Mouse (Mus musculus): ENCODE data around the gene Olfr787. TPM values are rescaled to one million over a fixed set of nuclear protein-coding genes. Genes with fewer than 3 reads are reported as not detected.

Gene Olfr787
- polyA plus RNA-seq, 1 experiment from 2014 or later = not detected

GRCm38 (mm10) chr10:129498192-129498591 is 36.5 kb downstream of the Olfr787 start, which contains the start of gene Olfr790:
Olfr790 (plus strand) TSS chr10:129498492.
- no peaks in the 10 kb centered on the region for H3K36me3 ChIP-seq (ENCODE audit: control insufficient read depth, insufficient read depth)
- no peak within 1 kb of the TSS for H3K9ac ChIP-seq (ENCODE audit: low read depth, low read length)
- no peaks in the 10 kb centered on the region for H3K9me3 ChIP-seq (ENCODE audit: control insufficient read depth)
- H3K27me3 ChIP-seq (replicated peaks; ENCODE audit: control insufficient read depth, insufficient read depth, low read length) = no peaks in the 10 kb centered on the region
- no peaks in the 10 kb centered on the region for H3K4me1 ChIP-seq (replicated peaks; ENCODE audit: control insufficient read depth, insufficient read depth, low read length)
- no peak for TF ChIP-seq CTCF (IDR thresholded peaks at IDR 0.05; ENCODE audit: low read depth)
- no peak within 1 kb of the TSS for H3K4me2 ChIP-seq (replicated peaks; ENCODE audit: low read depth)
- H3K4me3 ChIP-seq (ENCODE audit: low read depth, low read length) = no peak within 1 kb of the TSS
- H3K27ac ChIP-seq (ENCODE audit: low read depth, low read length) = no peak within 1 kb of the TSS
- ATAC-seq = no peak

Other genes starting within 250 kb of the Olfr787 start
- not detected in 2 replicates for gene Olfr774, start 225.7 kb upstream of the Olfr787 start, polyA plus RNA-seq (2015; fragmentation: Nextera tagmentation; extraction: Ambion mirVana)
- not detected in 2 replicates for gene Olfr775, start 213.4 kb upstream of the Olfr787 start, polyA plus RNA-seq (2015; fragmentation: Nextera tagmentation; extraction: Ambion mirVana)
- not detected in 2 replicates for gene Olfr776, start 202.7 kb upstream of the Olfr787 start, polyA plus RNA-seq (2015; fragmentation: Nextera tagmentation; extraction: Ambion mirVana)
- gene Olfr777, start 190.4 kb upstream of the Olfr787 start, polyA plus RNA-seq (2015; fragmentation: Nextera tagmentation; extraction: Ambion mirVana) = not detected in 2 replicates
- not detected in 2 replicates for gene Olfr780, start 143.7 kb upstream of the Olfr787 start, polyA plus RNA-seq (2015; fragmentation: Nextera tagmentation; extraction: Ambion mirVana)
- gene Olfr781, start 133.0 kb upstream of the Olfr787 start, polyA plus RNA-seq (2015; fragmentation: Nextera tagmentation; extraction: Ambion mirVana) = not detected in 2 replicates
- not detected in 2 replicates for gene Olfr782, start 113.0 kb upstream of the Olfr787 start, polyA plus RNA-seq (2015; fragmentation: Nextera tagmentation; extraction: Ambion mirVana)
- gene Olfr784, start 77.8 kb upstream of the Olfr787 start, polyA plus RNA-seq (2015; fragmentation: Nextera tagmentation; extraction: Ambion mirVana) = 0.04 TPM in 1 of 2 replicates, not detected in the other
- gene Olfr785, start 56.4 kb upstream of the Olfr787 start, polyA plus RNA-seq (2015; fragmentation: Nextera tagmentation; extraction: Ambion mirVana) = not detected in 2 replicates
- not detected in 2 replicates for gene Olfr786, start 34.6 kb upstream of the Olfr787 start, polyA plus RNA-seq (2015; fragmentation: Nextera tagmentation; extraction: Ambion mirVana)
- gene Olfr788, start 9.1 kb downstream of the Olfr787 start, polyA plus RNA-seq (2015; fragmentation: Nextera tagmentation; extraction: Ambion mirVana) = not detected in 2 replicates
- gene Olfr789, start 22.9 kb downstream of the Olfr787 start, polyA plus RNA-seq (2015; fragmentation: Nextera tagmentation; extraction: Ambion mirVana) = not detected in 2 replicates
- gene Olfr790, start 36.6 kb downstream of the Olfr787 start, polyA plus RNA-seq (2015; fragmentation: Nextera tagmentation; extraction: Ambion mirVana) = not detected in 2 replicates
- gene Olfr791, start 59.9 kb downstream of the Olfr787 start, polyA plus RNA-seq (2015; fragmentation: Nextera tagmentation; extraction: Ambion mirVana) = not detected in 2 replicates
- gene Olfr792, start 77.3 kb downstream of the Olfr787 start, polyA plus RNA-seq (2015; fragmentation: Nextera tagmentation; extraction: Ambion mirVana) = not detected in 2 replicates
- gene Olfr794, start 105.8 kb downstream of the Olfr787 start, polyA plus RNA-seq (2015; fragmentation: Nextera tagmentation; extraction: Ambion mirVana) = not detected in 2 replicates
- gene Olfr796, start 150.7 kb downstream of the Olfr787 start, polyA plus RNA-seq (2015; fragmentation: Nextera tagmentation; extraction: Ambion mirVana) = not detected in 2 replicates
- not detected in 2 replicates for gene Olfr798, start 166.1 kb downstream of the Olfr787 start, polyA plus RNA-seq (2015; fragmentation: Nextera tagmentation; extraction: Ambion mirVana)
- gene Olfr799, start 175.6 kb downstream of the Olfr787 start, polyA plus RNA-seq (2015; fragmentation: Nextera tagmentation; extraction: Ambion mirVana) = not detected in 2 replicates
- gene Olfr800, start 195.8 kb downstream of the Olfr787 start, polyA plus RNA-seq (2015; fragmentation: Nextera tagmentation; extraction: Ambion mirVana) = not detected in 2 replicates
- not detected in 2 replicates for gene Olfr801, start 212.0 kb downstream of the Olfr787 start, polyA plus RNA-seq (2015; fragmentation: Nextera tagmentation; extraction: Ambion mirVana)
- gene Olfr802, start 226.3 kb downstream of the Olfr787 start, polyA plus RNA-seq (2015; fragmentation: Nextera tagmentation; extraction: Ambion mirVana) = not detected in 2 replicates
- gene Olfr803, start 232.4 kb downstream of the Olfr787 start, polyA plus RNA-seq (2015; fragmentation: Nextera tagmentation; extraction: Ambion mirVana) = not detected in 2 replicates
- gene Olfr804, start 241.3 kb downstream of the Olfr787 start, polyA plus RNA-seq (2015; fragmentation: Nextera tagmentation; extraction: Ambion mirVana) = not detected in 2 replicates